Mouse (Mus musculus) splenic B cell, adult 2 months (primary cell): ENCODE results near the gene Prrt2.

Experiments used
- DNase-seq: peaks from one replicate; pipeline ENCODE4 v3.0.0-alpha.2; 2011; ENCODE audit warnings: low read depth, low spot score
- H3K27me3 ChIP-seq: 2 replicates; pipeline ENCODE4 v1.6.1; 2012; ENCODE audit warnings: mild to moderate bottlenecking, low read length, moderate library complexity, mixed read lengths; ENCODE audit not compliant: control insufficient read depth, poor library complexity, insufficient read depth, severe bottlenecking
- H3K36me3 ChIP-seq: 2 replicates; pipeline ENCODE4 v1.6.1; 2012; ENCODE audit warnings: mild to moderate bottlenecking, low read length, moderate library complexity, mixed read lengths; ENCODE audit not compliant: control insufficient read depth, poor library complexity, insufficient read depth, severe bottlenecking

Prrt2 gene

DNA sequence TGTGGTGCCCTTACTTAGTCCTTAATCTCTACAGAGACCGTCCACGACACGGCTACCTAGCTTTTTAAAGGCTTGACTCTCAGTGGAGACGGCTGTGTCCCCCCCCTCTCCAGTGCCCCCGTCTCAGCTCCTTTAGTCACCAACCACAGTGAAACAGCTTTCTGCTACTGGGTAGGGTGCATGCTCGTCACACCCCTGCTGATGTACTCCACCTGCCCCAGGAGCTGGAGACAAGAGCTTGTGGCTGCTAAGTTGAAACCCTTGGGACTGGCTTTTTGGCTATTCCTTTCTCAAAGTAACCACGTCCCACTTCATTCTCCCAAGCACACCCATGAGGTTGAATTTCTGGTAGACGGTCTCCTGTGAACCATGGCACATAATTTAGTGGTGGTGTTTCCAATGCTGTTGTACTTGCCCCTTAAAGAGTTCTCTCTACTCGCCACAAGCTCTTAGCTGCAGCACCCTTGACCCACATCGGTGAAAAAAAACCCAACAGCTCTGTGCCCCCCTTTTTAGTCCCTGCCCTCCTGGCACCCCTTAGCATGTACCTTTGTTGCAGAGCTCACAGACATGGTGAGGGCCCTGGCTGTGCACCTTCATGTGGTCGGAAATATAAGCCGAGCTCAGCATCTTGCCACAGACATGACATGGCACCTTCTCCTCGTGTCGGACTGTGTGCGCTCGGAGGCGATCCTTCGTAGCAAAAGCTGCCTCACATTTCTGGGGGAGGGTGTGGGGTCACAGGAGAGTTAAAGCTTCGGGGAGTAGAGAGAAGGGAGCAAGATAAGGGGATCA lies 3.1 kb upstream of the Prrt2 start:
- no peak for DNase-seq
- no peaks in the 10 kb centered on the region for H3K27me3 ChIP-seq
- H3K36me3 ChIP-seq, result peaks cover 8% of the 10 kb centered on the region

DNA sequence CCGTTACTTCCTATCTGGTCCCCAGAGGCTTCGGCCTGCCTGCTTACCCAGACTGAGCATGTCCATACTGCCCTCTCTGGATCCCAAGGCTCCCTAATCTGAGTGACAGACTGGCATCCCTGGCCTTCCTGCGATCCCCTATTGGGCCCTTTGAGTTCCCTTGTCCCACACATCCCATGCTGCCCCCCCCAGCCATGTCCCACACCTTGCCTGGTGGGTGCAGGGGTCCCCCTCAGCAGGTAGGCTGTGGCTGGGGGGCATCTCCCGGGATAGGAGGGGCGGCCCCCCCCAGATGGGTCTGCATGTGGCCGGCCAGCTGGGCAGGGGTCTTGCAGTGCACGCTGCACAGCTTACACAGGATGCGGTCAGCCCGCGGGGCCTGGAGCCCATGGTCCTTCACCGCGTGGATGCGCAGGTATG lies 2.3 kb upstream of the Prrt2 start:
- Histone ChIP-seq H3K27me3 (no peaks in the 10 kb centered on the region), H3K36me3 (peaks cover 8% of the 10 kb centered on the region)
- DNase-seq, result no peak

GRCm38 (mm10) chr7:127022528-127023271 lies 1.7 kb upstream of the Prrt2 start:
- H3K36me3 ChIP-seq, result peaks cover 8% of the 10 kb centered on the region
- H3K27me3 ChIP-seq, result no peaks in the 10 kb centered on the region
- no peak for DNase-seq

- no peaks in the 10 kb centered on the region for H3K27me3 ChIP-seq
- peaks cover 8% of the 10 kb centered on the region for H3K36me3 ChIP-seq
- DNase-seq, result no peak
These were observed 834 bp upstream of the Prrt2 start for GRCm38 (mm10) chr7:127021563-127022527.

DNA sequence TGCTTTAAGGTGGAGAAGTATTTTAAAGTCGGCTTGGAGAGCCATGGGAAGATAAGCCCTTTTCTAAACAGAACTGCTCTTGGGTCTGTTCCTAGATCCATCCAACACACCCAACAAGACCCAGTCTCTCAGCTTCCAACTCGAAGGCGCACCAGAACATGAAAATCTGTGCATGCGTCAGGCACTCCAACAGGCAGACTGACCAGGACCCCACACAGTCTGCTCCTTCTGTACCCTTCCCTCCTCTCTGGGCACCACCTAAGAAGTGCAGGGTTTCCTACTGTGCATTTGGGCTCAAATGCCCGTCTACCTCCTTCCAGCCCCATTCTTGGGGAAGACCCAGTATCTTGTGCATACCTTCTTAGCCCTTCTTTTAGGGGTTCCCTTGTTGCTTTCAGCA lies 520 bp downstream of the Prrt2 start:
- H3K27me3 ChIP-seq, result no peaks in the 10 kb centered on the region
- peaks cover 8% of the 10 kb centered on the region for H3K36me3 ChIP-seq
- DNase-seq, result no peak

DNA sequence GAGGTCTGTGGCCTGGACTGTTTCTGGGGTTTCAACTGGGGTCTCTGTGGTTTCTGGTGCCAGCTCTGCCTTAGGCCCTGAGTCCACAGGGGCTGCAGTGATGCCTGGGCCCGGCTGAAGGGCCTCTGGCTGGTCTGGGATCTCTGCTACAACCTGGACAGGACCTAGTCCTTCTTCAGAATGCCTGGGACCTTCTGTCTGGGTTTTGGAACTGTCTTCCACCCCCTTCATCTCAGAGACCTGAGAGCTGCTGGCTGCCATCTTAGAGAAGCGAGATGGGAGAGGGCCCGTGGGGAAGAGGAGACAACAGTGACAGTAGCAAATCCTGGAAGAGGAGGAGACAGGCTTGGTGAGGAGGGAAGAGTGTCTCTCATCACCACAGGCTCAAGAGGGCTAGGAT lies 980 bp downstream of the Prrt2 start:
- DNase-seq, result no peak
- H3K36me3 ChIP-seq, result peaks cover 8% of the 10 kb centered on the region
- no peaks in the 10 kb centered on the region for H3K27me3 ChIP-seq

GRCm38 (mm10) chr7:127019306-127019960 lies 1.6 kb downstream of the Prrt2 start:
- no peaks in the 10 kb centered on the region for H3K27me3 ChIP-seq

DNA sequence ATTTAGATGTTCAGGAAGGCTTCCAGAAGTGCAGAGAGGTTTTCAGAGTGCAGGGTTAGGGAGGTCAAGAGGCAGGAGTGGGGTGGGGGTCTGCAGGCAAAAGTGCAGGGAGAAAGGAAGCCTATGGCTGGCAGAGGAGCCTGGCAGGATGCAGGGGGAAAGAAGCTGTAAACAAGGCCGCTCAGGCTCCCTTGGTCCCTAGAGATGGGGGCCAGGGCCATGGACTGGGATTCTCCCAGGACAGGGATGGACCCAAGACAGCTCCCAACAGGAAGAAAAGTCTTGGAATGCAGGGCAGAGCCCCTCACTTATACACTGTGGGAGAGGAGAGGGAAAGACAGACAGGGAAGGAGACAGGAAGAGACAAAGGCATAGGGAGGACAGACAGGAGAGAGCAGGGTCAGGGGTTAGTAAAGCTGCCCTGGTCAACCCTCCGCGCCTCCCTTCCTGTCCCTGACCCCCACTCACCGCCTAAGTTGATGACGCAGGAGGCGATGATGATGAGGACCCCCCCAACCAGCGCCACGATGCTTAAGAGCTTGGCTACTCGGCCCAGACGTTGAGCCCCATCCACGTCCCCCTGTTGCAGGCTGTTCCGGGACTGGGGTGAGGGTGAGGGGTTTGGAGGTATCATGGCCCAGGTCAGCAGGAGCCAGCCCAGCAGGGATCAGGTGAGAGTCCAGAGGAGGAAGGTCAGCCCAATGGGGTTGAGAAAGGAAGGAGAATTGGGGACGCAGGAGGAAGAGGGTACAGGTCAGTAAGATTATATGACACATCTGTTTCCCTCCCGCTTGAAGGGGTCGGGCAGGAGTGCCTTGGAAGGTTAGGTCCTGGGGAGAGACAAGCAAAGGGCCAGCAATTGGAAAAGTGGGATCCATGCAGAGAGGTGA lies 2.4 kb downstream of the Prrt2 start:
- H3K27me3 ChIP-seq, result no peaks in the 10 kb centered on the region
- no peak for DNase-seq
- peaks cover 2% of the 10 kb centered on the region for H3K36me3 ChIP-seq

More at GRCm38 (mm10) chr7:127019306-127019960, 1.6 kb downstream of the Prrt2 start:
- H3K36me3 ChIP-seq, result peaks cover 8% of the 10 kb centered on the region
- no peak for DNase-seq

DNA sequence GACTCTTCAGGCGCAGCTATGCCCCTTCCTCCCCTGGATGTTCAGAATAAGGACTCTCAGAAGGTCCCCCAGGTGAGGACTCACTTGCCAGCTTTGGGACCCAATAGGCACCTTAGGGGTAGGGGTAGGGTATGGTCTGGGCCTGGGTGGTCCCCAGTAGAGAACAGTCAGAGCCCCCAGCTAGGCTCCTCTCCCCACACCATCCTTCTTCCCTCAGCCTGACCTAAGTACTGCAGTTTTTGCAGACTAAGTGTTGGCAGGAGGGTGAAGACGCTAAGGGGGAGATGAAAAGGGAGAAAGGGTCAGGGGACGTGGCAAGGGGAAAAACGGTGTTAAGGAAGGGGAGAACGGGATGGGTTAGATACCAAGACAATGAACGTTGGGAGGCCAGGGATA lies 3.1 kb downstream of the Prrt2 start:
- no peak for DNase-seq
- H3K27me3 ChIP-seq, result no peaks in the 10 kb centered on the region
- no peaks in the 10 kb centered on the region; the same call in 1 of the 2 replicates for H3K36me3 ChIP-seq

GRCm38 (mm10) chr7:127016971-127017949 lies 3.8 kb downstream of the Prrt2 start, which contains the start of gene Pagr1a:
Pagr1a (minus strand) TSS chr7:127017352.
- no peaks in the 10 kb centered on the region for H3K27me3 ChIP-seq
- peak; percentile 100 for DNase-seq
- H3K36me3 ChIP-seq, result no peaks in the 10 kb centered on the region; the same call in 1 of the 2 replicates

GRCm38 (mm10) chr7:127016486-127016938 lies 4.5 kb downstream of the Prrt2 start:
- H3K36me3 ChIP-seq, result no peaks in the 10 kb centered on the region; the same call in 1 of the 2 replicates
- no peaks in the 10 kb centered on the region for H3K27me3 ChIP-seq
- DNase-seq, result no peak

GRCm38 (mm10) chr7:127016481-127016485 lies 4.7 kb downstream of the Prrt2 start, which contains the start of gene Pagr1b:
Pagr1b (minus strand) TSS chr7:127016484.
- DNase-seq, result no peak
- Histone ChIP-seq H3K36me3 (no peaks in the 10 kb centered on the region; the same call in 1 of the 2 replicates), H3K27me3 (no peaks in the 10 kb centered on the region)

GRCm38 (mm10) chr7:127016081-127016480 lies 4.9 kb downstream of the Prrt2 start:
- Histone ChIP-seq H3K27me3 (no peaks in the 10 kb centered on the region), H3K36me3 (no peaks in the 10 kb centered on the region; the same call in 1 of the 2 replicates)
- DNase-seq, result peak; percentile 46
